Comparison of ENCODE assay signal across 8 mouse cellular contexts in the genomic region with DNA sequence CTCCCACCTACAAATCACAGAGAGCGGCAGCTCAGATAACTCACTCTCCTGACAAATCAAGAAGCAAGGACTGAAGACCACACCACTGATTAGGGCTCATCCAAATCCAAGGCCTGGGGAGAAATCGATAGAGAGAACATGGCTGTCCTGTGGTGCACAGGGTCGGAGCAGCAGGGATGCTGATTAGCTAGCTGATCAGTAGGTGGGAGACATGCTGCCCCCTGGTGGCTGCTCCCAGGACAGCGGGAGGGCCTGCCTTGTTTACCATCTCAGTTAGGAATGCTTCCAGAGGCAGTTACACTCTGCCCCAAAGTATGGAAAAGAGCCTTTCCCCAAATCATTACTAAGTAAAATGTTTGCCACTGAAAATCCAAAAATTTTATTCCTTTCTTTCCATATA.
A peak's percentile ranks its signal among the peaks of the same experiment; 100 is the strongest.
DNase-seq lines count a peak whose midpoint lies in the region; ATAC-seq and TF ChIP-seq lines count a peak whose summit lies in the region.

No protein-coding gene starts in this region.

- peaks cover 9% of the 10 kb centered on the region for H3K4me1 ChIP-seq in heart, embryonic 12.5 days (replicated peaks)
- peaks cover 18% of the 10 kb centered on the region for H3K4me1 ChIP-seq in cerebellum, adult 2 months (ENCODE audit: control insufficient read depth, insufficient read depth, low read length)
- no peaks in the 10 kb centered on the region for H3K4me1 ChIP-seq in stomach, postnatal 0 days (replicated peaks; ENCODE audit: control insufficient read depth, insufficient read depth)

- no peaks in the 10 kb centered on the region for H3K9me3 ChIP-seq in heart, embryonic 12.5 days (replicated peaks)
- H3K9me3 ChIP-seq in stomach, postnatal 0 days (ENCODE audit: control insufficient read depth, low read length), result no peaks in the 10 kb centered on the region

- H3K4me2 ChIP-seq in heart, embryonic 12.5 days, result no peak overlapping the region
- no peak overlapping the region for H3K4me2 ChIP-seq in stomach, postnatal 0 days (replicated peaks; ENCODE audit: low read depth)

- TF ChIP-seq POLR2A in cerebellum, adult 2 months (IDR thresholded peaks at IDR 0.05; ENCODE audit: borderline replicate concordance, insufficient read depth, low read length), result no peak

- intact Hi-C loops in left cerebral cortex, postnatal 25 days (cut with DNase I), result loop anchor here (1.0 to 5.0 kb wide), 3 partner anchors 266 to 611 kb away; no protein-coding TSS in a partner anchor

- peak; percentile 92 for DNase-seq in heart, adult 11 months
- peak; percentile 72 to 82 for DNase-seq in cerebellum, adult 2 months
- DNase-seq in forelimb bud, embryonic 11.5 days (ENCODE audit: low read depth, low spot score), result peak; percentile 79
- peak; percentile 58 for DNase-seq in induced T-regulatory cell, adult 2 months (ENCODE audit: low read depth)
- DNase-seq in left cerebral cortex, postnatal 25 days (ENCODE audit: low spot score in 2 of 2), result peak; percentile 79
- peak; percentile 69 for DNase-seq in naive thymus-derived CD4-positive, alpha-beta T cell, adult 2 months (ENCODE audit: low read depth)
- DNase-seq in stomach, postnatal 0 days (ENCODE audit: low spot score), result peak; percentile 86

- TF ChIP-seq CTCF in cerebellum, adult 2 months (IDR thresholded peaks at IDR 0.05; ENCODE audit: borderline replicate concordance, insufficient read depth, low read depth, low read length), result peak; percentile 88
- TF ChIP-seq CTCF in stomach, postnatal 0 days (IDR thresholded peaks at IDR 0.05; ENCODE audit: low read depth), result peak; percentile 94

- no peak for ATAC-seq in heart, embryonic 12.5 days (ENCODE audit: insufficient number of reproducible peaks, low FRiP score)
- peak; percentile 52; the same call in 1 of the 2 replicates for ATAC-seq in stomach, postnatal 0 days (ENCODE audit: low FRiP score, low TSS enrichment)

- 23% methylated on average over 4 of the region's 4 CpGs for WGBS in heart, embryonic 12.5 days
- 30% methylated on average over 4 of the region's 4 CpGs for WGBS in cerebellum, adult 2 months
- WGBS in stomach, postnatal 0 days, result 25% methylated on average over 4 of the region's 4 CpGs

- no peaks in the 10 kb centered on the region for H3K36me3 ChIP-seq in heart, embryonic 12.5 days
- no peaks in the 10 kb centered on the region for H3K36me3 ChIP-seq in stomach, postnatal 0 days (ENCODE audit: control insufficient read depth, insufficient read depth, low read length)

- no peak overlapping the region for H3K9ac ChIP-seq in heart, embryonic 12.5 days
- H3K9ac ChIP-seq in stomach, postnatal 0 days (ENCODE audit: low read length), result no peak overlapping the region

- no peak overlapping the region for H3K27ac ChIP-seq in heart, embryonic 12.5 days (ENCODE audit: poor library complexity, severe bottlenecking)
- H3K27ac ChIP-seq in cerebellum, adult 2 months (ENCODE audit: insufficient read depth, low read length), result no peak overlapping the region
- H3K27ac ChIP-seq in stomach, postnatal 0 days (replicated peaks), result no peak overlapping the region

- no peak overlapping the region for H3K4me3 ChIP-seq in heart, embryonic 12.5 days
- H3K4me3 ChIP-seq in cerebellum, adult 2 months (replicated peaks; ENCODE audit: insufficient read depth, low read depth, low read length), result no peak overlapping the region
- no peak overlapping the region for H3K4me3 ChIP-seq in stomach, postnatal 0 days (ENCODE audit: low read depth, low read length)

- TF ChIP-seq EP300 in stomach, postnatal 0 days (optimal IDR thresholded peaks at IDR 0.05), result no peak

- no peaks in the 10 kb centered on the region for H3K27me3 ChIP-seq in heart, embryonic 12.5 days (replicated peaks)
- no peaks in the 10 kb centered on the region for H3K27me3 ChIP-seq in cerebellum, adult 2 months (ENCODE audit: control insufficient read depth, insufficient read depth, low read length)
- H3K27me3 ChIP-seq in stomach, postnatal 0 days (ENCODE audit: control insufficient read depth, insufficient read depth, low read length), result no peaks in the 10 kb centered on the region
